Mouse (Mus musculus) cerebellum, adult 9-11 months (tissue): ENCODE data around the gene Tatdn3.

ENCODE experiments used
- DNase-seq: peaks from one replicate; pipeline ENCODE4 v3.0.0; 2022

The Tatdn3 gene

DNA sequence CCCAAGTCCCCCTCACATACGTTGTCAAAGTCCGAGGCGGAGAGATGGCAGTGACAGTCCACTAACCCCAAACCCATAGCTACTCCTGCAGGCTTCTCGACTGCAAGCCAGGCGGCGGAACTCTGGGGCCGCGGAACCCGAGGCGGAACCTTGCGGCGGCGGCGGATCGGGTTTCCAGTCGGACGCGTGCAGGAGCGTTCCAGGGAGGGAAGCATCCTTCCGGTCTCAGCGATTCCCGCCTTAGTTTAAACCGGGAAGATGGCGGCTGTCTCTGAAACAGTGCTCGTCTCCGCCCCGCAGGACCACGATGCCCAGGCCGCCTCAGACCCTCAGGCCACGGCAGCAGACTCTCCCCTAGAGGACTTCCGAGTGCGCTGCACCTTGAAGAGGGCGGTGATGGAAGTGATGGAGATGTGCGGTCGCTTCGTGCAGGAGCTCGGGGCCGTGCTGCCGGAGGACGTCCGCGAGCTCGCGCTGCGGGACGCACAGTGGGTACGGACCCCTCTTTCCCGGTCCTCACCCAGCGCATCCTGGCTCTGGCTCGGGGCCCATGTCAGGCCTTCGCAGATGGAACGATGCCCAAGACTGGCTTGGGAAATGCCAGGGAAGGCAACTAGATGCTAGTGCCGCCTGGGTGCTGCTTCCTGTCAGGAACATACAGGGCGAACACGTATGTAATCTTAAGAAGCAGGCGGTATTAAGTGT is at the start of gene Tatdn3, which contains the start of gene Nsl1:
Tatdn3 (minus strand) TSS at position 152 of the 705 bp plus-strand sequence.
Nsl1 (plus strand) TSS at position 232 of the 705 bp plus-strand sequence.
- peak; percentile 88 for DNase-seq

DNA sequence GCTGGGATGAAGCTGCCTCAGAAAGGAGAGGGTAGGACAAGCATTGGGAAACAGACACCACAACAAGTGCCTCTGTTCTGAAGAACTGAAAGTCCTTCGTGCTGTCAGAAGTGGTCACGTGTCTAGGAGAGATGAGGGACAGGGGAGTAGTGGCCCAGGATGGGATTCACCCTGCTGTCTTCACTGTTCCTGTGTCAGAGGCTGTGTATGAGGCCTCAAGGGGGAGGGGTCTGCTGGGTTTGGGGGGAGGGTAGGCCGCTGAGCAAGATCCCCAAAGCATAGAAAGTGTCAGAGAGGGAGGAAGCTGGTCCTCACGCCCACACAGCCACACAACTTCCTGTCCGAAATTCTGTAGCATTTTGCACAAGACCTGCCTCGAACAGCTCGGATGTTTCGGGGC is 48.4 kb upstream of the Tatdn3 start:
- DNase-seq, result no peak

DNA sequence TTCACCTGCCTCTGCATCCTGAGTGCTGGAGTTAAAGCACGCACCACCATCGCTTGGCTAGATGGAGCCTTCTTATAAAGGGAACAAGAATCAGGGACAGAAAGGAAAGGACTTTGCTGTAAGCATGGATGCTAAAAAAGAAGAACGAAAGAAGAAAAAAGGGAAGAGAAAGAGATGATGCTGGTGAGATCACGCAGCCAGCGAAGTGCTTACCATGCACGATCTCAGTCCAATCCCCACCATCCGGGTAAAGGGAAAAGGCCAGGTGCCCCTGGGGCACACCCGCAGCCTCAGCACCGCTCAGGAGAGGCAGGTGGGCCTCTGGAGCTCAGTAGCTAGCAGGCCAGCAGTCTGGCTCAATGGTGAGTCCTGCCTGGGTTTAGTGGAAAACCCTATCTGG is 47.2 kb upstream of the Tatdn3 start:
- DNase-seq, result no peak

DNA sequence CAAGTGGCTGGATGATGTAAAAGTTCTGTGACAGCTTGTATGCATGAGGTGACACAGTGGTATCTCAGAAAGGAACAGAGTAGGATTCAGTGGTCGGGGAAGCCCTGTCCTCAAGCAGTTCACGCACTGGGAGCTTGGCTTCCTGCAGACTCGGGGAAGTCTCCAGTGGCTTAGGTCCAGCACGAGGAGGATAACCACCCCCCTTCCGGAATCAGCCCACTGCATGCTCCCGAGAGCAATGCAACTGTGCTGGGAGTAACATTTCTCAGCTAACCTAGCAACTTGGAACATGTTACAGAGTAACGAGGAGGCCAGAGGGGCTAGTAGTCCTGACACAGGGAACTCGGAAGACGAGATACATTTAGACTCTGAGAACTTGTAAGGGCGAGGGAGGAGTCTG is 44.6 kb upstream of the Tatdn3 start:
- DNase-seq, result no peak

DNA sequence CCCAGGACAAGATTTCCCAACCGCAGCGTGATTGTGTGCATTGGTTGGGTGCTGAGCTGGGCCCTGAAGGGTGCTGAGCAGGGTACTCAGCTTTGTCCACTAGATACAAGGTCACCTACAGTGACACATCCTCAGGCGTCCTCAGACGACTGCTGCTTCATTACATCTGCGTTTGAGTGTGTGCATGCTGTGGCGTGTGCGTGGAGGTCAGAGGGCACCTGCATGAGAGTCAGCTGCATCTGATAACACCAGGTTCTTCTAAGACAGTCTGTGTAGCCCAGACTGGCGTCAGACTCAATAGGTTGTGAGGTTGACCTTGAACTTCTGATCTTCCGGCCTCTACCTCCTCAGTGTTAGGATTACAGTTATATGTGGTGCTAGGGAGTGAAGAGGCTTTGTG is 42.5 kb upstream of the Tatdn3 start:
- no peak for DNase-seq

DNA sequence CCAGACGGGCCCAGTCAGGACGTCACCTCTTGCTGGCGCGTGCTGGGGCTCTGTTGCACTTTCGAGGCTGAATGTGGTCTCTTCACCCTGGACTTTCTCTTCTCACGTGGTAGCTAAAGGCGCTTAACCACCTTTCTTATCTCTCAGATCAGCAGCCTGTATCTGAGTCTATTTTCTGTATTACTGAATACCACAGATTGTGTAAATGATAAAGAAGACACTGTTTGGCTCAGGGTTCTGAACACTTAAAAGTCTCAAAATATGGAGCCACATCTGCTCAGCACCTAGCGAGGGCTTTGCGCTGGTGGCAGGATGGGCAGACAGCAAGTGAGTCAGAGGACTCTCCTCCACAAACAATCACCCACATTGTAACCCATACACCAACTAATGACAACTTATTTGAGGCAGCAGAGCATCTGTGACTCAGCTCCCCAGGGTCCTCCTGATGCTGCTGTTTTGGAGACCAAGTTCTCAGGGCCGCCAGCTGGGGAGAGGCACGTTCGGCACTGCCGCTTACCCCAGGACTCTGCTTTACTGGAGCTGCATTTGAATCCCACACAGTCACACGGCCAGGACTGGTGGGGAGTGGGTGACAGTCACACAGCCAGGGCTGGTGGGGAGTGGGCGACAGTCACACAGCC is 40.1 kb upstream of the Tatdn3 start:
- no peak for DNase-seq

DNA sequence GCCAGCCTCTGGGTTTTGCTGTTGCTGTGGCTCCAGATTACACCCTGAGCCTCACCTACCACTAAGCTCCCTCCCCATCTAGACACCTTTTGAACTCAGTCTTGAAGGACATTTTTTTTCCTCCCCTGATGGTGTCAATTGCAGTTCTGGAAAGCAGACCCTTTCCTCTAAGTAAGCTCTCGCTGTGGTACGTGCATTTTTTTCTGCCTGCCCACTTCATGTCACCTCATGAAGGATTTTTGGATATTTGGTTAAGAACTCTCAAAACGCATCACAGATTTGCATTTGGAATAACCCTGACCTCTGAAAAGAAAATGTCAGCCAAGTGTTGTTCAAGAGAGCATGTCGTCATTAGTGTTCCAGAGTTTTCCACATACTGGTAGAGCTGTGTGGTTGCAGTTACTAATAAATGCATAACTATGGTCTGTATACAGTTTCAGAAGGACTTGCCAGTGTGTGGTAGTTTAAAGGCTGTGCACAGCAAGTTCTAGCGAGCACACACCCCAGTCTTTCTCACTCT is 37.1 kb upstream of the Tatdn3 start:
- DNase-seq, result no peak

DNA sequence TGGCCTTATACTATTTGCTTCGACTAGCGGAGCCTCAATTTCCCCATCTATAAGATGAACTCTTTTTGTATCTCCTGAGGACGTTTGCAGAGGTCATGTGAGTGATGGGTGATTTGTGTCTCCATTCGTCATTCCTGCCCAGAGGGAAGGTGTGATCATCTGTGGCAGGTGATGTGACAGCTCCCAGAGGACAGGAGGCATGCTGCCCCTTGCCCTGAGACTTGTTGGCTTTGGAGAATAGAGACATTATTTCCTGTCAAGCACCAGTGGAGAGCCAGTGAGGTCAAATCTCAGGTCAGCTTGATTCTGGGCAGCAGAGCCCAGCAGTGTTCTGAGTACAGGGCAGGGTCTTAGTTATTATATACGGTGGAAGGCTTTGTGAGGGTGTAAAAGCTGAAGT is 36.4 kb upstream of the Tatdn3 start:
- no peak for DNase-seq

DNA sequence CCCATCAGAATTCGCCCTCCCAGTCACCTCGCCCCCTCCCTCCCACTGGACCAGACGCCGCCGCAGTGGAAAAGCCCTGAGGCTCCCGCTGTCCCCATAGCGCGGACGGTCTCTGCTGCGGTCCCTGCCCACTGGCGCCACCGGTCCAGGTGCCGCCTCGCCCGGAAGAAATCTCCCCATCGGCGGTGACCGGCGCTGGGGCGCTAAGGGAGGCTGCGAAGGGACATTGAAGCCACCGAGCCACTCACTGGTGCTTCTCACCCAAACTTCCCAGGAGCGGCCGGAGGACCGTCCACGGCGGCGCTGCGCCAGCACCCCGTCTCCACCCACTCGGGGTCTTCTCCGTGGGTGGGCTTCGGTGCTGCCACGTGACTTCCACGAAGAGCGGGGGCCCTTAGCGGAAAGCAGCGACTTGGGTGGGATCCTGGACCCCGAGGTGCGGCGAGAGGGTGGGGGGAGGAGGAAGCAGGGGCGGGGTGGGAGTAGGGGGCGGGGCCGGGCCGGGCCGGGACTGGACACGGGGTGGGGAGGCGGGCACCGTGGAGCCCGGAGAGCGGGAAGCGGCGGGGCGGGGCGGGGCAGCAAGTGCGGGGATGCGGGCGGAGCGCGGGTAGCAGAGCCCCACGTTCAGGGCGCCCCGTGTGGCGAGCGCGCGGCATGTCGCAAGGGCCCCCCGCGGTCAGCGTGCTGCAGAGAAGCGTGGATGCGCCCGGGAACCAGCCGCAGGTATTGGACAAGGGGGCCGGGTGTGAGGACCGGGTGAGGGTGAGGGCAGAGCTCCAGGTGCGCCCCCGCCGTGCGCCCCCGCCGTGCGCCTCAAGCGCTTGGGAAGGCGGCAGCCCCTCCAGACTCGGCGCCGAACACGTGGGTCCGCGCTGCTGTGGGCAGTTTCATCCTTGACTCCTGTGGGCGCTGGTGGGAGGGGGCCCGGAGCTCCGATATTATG is 35.3 kb upstream of the Tatdn3 start, which contains the start of gene Batf3:
Batf3 (plus strand) TSS at position 46 of the 946 bp plus-strand sequence.
- DNase-seq, result peak; percentile 6

DNA sequence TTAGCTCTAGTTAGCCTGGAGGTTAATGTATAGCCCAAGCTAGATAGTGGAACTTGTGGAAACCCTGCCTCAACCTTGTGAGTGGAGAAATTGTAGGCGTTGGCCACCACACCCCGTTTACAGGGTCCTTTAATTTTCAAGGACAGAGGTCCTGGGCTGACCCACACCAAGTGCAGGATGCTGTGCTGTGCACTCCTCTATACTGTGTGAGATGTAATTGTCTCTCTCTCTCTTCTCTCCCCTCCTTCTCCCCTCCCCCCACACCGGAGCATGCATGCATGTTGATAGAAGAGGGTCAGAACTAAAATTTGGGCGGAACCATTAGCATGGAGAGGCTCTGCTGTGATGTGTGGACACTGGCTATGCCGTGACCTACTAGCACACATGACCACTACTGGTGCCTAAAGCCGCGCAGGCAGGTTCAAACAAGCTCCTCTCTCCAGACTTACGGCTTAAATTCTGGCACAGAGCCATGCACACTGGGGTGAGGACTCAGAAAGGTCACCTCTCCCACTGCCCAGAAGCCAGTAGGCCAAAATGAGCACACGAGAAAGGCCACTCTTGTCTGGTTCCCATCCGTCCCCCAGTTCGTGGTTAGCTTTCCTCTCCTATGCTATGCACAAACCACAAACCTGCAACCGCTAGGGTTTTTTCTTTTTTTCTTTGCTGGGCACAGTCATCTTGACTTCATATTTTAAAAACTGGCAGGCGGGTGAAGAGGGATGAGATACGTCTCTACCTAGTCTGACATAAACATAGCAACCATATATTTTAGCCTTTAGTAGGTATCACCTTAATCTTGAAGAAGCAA is 34.3 kb upstream of the Tatdn3 start:
- no peak for DNase-seq

DNA sequence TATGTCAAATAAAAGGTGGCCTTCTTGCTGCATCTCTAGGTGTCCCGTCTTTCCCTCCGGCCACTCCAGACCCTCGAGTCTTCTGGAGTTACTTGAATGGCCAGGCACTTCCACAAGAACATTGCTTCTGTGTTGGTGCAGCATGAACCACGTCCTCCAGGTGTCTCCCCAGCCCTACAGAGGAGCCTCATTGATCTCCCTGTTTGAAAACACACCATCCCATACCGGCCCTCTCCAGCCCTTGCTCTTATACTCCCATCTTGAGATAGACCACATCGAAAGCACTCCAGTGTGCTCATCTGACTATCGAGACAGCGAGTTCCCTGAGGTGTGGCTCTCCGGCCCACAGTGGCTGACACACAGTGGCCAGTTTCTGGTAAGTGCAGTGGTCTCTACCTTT is 32.3 kb upstream of the Tatdn3 start:
- DNase-seq, result no peak

DNA sequence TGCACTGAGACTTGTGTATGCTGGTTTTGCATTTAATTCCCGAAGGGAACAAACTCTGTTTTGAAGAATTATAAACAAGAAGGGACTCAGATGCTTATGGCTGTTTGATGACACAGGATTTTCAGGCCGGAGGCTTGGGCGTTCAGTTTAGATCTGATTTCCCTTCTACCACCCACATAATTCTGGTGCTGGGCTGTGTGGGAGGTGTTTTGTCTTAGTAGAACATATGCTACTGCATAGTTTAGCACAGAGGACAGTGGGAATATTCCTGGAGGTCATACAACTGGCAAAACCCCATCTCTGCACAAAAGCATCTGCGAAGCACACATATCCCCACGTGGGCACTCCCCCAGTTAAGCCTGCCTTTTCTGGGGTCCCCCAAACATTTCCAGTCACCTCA is 30.8 kb upstream of the Tatdn3 start:
- no peak for DNase-seq

DNA sequence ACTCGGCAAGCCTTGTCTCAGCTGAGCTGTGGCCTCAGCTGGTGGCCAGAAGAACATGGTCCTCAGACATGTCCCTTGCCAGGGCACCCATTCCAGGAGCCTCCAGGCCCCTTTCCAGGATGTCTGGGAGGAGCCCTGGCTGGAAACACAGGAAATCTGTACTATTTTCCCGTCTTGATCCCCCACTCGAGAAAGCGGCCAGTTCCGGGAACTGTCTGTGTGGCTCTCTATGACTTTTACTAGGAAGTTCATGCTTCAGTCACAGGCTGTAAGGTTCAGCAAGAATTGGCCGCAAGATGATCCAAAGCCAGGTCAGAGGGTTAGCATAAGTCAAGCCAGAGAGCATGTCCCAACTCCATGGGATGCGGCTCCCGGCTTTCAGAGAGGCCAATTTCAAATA is 29.3 kb upstream of the Tatdn3 start:
- DNase-seq, result no peak

DNA sequence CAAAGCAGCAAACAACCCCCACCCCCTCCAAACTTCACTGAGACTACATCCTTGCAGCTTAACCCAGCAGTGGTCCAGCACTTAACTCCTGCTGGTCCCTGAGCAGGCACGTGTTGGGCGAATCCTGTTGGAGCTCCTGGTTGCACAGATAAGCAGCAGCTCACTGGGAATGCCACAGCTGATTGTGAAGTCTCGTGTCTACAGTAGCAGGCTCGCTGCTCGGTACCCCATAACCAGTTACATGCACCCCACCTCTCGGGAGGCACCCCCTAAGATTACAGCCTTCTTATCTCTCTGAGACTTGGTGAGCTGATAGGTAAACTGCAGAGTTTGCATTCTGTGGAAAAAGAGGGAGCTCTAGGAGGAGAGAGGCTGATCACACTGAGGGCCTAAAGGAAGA is 26.6 kb upstream of the Tatdn3 start:
- DNase-seq, result no peak

DNA sequence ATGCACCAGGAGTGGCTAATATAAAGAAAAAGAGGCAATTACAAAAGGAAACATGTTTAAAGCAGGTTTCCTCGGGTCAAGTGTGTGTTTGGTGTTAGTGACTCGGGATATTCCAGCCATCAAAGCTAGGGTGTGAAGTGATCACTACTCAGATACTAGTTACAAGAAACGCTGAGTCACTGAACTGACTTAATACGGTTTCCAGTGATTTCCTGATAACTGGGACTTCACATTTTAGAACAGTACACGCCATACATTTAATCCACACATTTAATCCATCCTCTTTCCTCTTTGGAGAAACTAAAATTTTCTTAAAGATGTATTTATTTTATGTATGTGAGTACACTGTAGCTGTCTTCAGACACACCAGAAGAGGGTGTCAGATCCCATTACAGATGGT is 25.2 kb upstream of the Tatdn3 start:
- no peak for DNase-seq

DNA sequence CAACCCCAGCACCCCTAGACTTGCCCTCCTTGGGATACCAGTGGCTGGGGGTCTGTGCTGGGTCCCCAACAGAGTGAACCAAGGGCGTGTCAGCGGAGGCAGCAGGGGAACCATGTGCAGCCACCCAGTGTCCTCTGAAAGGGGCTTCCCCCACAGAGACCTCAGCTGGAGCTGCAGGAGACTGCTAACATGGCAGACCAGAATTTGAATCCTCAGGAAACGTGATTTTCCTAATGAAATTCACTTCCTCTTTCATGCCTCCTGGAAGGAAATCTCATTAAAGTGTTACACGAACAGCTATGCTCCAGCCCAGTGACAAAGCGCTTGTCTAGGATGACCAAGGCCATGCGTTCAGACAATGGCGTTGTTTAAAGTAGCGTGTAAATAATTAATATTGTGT is 24.2 kb upstream of the Tatdn3 start:
- DNase-seq, result no peak

DNA sequence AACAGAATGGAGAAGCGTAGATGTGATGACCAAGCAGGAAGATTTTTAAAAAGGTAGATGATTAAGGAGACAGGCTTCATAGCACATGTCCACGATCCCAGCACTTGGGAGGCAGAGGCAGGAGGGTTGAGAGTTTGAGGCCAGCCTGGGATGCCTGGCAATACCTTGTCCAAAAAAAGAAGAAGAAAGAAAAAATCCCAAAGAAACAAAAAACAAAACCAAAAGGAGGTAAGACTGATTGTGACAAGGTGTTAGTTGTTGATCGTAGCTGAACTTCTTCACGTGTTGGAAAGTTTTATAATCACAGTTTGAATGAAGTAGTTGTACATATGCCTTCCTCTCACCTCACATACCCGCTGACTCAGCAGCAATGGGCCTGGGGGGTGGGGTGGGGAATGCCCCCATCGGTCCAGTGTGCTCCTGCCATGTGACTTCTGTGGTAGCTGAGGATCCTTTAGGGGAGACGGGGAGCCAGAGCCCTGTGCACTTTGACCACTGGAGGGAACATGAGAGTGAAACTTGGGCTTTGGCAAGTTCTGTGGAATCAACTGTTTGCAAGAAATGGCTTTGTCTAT is 23.7 kb upstream of the Tatdn3 start:
- no peak for DNase-seq

DNA sequence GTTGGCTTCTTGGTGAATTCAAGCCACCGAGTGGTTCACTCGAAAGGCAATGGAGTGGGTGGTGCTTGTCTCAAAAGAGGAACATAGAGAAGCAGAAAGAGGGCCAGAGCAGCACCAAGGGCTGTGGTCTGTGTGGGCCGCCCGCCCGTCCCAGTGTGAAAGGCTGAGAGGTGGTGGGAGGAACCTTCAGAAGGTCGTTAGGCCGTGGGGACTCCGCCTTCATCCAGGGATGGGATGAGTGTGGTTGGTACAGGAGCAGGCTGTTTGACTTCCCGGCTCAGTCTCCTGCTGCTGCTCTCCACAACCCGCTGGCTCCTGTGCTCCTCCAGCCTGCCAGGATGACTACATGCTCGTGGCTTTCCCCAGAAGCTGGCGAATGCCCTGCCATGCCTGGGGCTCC is 22.9 kb upstream of the Tatdn3 start:
- DNase-seq, result no peak

DNA sequence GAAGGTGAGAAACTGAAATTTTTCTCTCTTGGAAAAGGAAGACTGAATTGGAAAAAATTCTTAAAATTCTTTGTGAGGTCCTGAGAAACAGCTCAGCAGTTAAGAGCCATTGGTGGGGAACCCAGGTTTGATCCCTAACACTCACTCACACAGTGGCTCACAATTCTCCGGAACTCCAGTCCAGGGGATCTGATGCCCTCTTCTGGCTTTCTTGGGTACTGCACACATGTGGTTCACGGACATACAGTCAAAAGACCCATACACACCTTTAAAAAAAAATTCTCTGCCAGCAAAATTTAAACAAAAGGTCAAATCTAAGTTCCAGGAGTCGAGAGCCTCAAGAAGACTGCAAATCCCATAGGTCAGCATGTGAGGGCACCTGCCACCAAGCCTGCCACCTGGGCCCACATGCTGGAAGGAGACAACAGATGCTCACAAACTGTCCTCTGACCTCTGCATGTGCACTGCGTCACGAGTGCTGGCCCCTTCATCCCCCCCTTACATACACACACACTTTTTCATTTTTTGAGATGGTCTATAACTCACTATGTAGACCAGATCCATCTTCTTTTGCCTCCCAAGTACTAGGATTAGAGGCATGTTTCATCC is 22.3 kb upstream of the Tatdn3 start:
- DNase-seq, result no peak

DNA sequence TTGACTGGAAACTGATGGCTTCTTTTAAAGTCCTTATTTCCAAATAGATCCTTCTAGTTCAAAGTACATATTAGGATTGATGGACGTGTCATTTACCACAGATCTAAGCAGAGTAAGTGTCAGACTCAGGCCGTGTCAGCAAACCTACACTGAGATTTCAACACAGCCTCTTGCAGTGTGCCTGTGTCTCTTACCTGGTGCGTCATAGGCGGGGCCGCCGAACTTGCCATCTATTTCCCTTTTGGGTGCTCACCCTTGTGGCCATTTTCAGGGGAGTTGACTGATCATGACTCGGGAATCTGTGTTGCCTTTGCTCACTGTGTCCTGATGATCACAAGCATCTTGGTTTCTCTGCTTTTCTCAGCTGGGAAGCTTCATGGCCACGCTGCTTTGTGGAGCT is 20.5 kb upstream of the Tatdn3 start:
- DNase-seq, result no peak

DNA sequence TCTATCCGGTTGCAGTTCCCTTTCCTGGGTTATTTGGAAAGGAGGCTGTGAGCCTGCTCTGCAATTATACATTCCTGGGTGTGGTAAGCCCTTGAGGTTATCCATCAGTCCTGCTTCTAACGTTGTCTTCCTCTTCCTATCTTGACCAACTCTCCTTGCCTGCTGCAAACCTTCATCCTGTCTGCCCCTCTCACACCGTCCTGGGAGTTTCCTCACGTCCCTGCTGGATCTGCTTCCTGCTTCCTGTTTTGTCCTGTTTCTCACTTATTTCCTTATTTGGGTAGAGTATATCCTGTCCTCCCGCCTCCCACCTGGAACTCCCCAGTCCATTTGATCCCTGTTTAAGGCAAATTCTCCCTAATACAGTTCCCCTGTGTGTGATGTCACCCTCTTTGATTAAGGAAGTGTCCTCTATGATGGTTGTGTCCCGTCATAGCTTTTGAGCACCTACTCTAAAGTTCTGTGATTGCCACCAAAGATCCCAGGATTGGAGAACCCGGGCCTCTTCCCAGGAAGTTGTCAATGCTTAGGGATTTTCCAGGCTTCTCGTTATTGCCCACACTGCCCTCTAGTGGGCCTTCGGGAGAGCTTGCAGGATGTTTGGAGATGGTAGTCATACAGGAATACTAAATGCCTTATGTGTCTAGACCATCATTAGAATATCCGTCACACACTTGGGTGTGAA is 12.6 kb upstream of the Tatdn3 start:
- DNase-seq, result peak; percentile 30
